In the genomic region with DNA sequence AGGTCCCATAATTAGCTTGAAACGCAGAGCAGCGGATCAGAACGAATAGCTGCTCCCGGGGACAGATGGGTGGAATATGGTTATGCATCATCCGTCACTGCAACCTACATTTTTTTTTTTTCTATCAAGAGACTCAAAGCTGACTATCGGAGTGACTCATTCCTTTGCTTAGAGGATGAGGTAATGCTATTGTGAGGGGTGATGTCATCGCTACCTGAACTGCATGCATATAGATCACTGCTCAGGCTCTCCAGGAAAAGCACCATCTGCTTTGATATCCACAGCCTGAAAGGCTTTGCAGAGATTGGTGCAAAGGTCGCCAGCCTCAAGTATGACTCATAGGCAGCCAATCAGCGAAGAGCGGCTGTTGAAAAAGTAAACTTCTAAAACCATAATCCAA, we compare ENCODE assay signal across 9 mouse cellular contexts. TPM values are rescaled to one million over a fixed set of nuclear protein-coding genes. Genes with fewer than 3 reads are reported as not detected.
DNase-seq lines count a peak whose midpoint lies in the region; ATAC-seq and TF ChIP-seq lines count a peak whose summit lies in the region.
"Had no signal": no experiment of that assay in that cellular context is flagged by ENCODE, and none has a peak within 500 bp of the region (broad histone marks: within the 10 kb centered on the region; RNA-seq: fewer than 3 reads in every experiment).

No protein-coding gene starts in this region.

- H3K9ac ChIP-seq in kidney, embryonic 15.5 days = no peak overlapping the region
- no peak overlapping the region for H3K9ac ChIP-seq in ES-E14 (ENCODE audit: insufficient read depth, low read depth, low read length, poor library complexity, severe bottlenecking)

- H3K36me3 ChIP-seq in kidney, embryonic 15.5 days = peaks cover 5% of the 10 kb centered on the region; the same call in 1 of the 2 replicates
- no peaks in the 10 kb centered on the region for H3K36me3 ChIP-seq in ES-E14 (ENCODE audit: control insufficient read depth, insufficient read depth, low read length, poor library complexity, severe bottlenecking)

- 70% methylated on average over 10 of the region's 10 CpGs for WGBS in kidney, embryonic 15.5 days

- no peak overlapping the region for H3K4me3 ChIP-seq in kidney, embryonic 15.5 days (replicated peaks)
- no peak overlapping the region for H3K4me3 ChIP-seq in ES-E14 (ENCODE audit: insufficient read depth in 1 of 2, low read depth in 1 of 2, low read length in 2 of 2, poor library complexity in 1 of 2, severe bottlenecking in 1 of 2)

- H3K27ac ChIP-seq in kidney, embryonic 15.5 days = no peak overlapping the region
- no peak overlapping the region for H3K27ac ChIP-seq in ES-E14 (ENCODE audit: insufficient read depth, low read depth, low read length, poor library complexity, severe bottlenecking)

- no peaks in the 10 kb centered on the region for H3K9me3 ChIP-seq in kidney, embryonic 15.5 days (replicated peaks)
- no peaks in the 10 kb centered on the region for H3K9me3 ChIP-seq in ES-E14 (ENCODE audit: control insufficient read depth, insufficient read depth, low read depth, low read length)

- intact Hi-C loops in heart, postnatal 10 days (cut with DNase I) = no loop called here
- intact Hi-C loops in left cerebral cortex, postnatal 25 days (cut with DNase I) = no loop called here

- H3K4me2 ChIP-seq in kidney, embryonic 15.5 days = no peak overlapping the region

- no peaks in the 10 kb centered on the region for H3K27me3 ChIP-seq in kidney, embryonic 15.5 days

- in situ Hi-C loops in ES-E14 (cut with MboI; ENCODE audit: low sequenced_read_pairs in 2 of 2, unreplicated experiment in 2 of 2) = no loop called here

- DNase-seq in kidney, adult 18-20 months = no peak
- peak; percentile 16 for DNase-seq in ES-E14 (ENCODE audit: low read depth, low spot score)
- DNase-seq in cerebellum, adult 9-11 months = peak; percentile 84
- peak; percentile 44 to 45 for DNase-seq in heart, postnatal 10 days
- DNase-seq in left cerebral cortex, postnatal 25 days (ENCODE audit: low spot score in 2 of 2) = peak; percentile 48 to 88
- DNase-seq in right cerebral cortex, postnatal 25 days = peak; percentile 58
- DNase-seq in thymus, postnatal 25 days = no peak

- peak; percentile 54; the same call in 1 of the 2 replicates for ATAC-seq in kidney, embryonic 15.5 days (replicated peaks; ENCODE audit: low FRiP score)

- H3K4me1 ChIP-seq in kidney, embryonic 15.5 days = 0 out of 2 replicates have a peak, but pooled peaks cover 3% of the 10 kb centered on the region
- H3K4me1 ChIP-seq in ES-E14 (ENCODE audit: control insufficient read depth in 2 of 2, insufficient read depth in 2 of 2, low read length in 2 of 2, poor library complexity in 1 of 2) = no peaks in the 10 kb centered on the region

TF ChIP-seq in ES-E14, 5 proteins besides CTCF, POLR2A, EP300 and RAD21:
- TF ChIP-seq ZC3H11A (IDR thresholded peaks at IDR 0.05; ENCODE audit: borderline replicate concordance, low read depth, low read length) = no peak
- no peak for TF ChIP-seq CHD2 (IDR thresholded peaks at IDR 0.05; ENCODE audit: low read depth, low read length)
- TF ChIP-seq HCFC1 (IDR thresholded peaks at IDR 0.05; ENCODE audit: borderline replicate concordance, insufficient read depth, low read length) = no peak
- no peak for TF ChIP-seq MAFK (IDR thresholded peaks at IDR 0.05; ENCODE audit: insufficient read depth, low read depth, low read length)
- 0 out of 2 replicates have a peak, but pooled peaks have one; percentile 23 for TF ChIP-seq ZNF384 (IDR thresholded peaks at IDR 0.05; ENCODE audit: low read depth, low read length)

RNA-seq across cellular contexts. Expression of gene Eif2ak3, which starts 27.8 kb away (rescaled TPM):
- 11.2 and 12.5 TPM in 2 replicates for polyA plus RNA-seq in kidney, embryonic 15.5 days (2015; fragmentation: Nextera tagmentation; extraction: Ambion mirVana)
- 33.9 and 53.9 TPM in 2 replicates for total RNA-seq in ES-E14 (2012; rRNA removed)
- total RNA-seq in heart, postnatal 10 days (2021) = 10 to 100 TPM; 12.6 to 13.4 TPM
- total RNA-seq in left cerebral cortex, postnatal 25 days (2021) = 10 to 100 TPM; 21.2 to 23.1 TPM

RNA-seq across cellular contexts. Expression of gene Tex37, which starts 46.6 kb away (rescaled TPM):
- not detected in 2 replicates for polyA plus RNA-seq in kidney, embryonic 15.5 days (2015; fragmentation: Nextera tagmentation; extraction: Ambion mirVana)
- total RNA-seq in ES-E14 (2012; rRNA removed) = not detected in 2 replicates
- not detected for total RNA-seq in heart, postnatal 10 days (2021)
- not detected for total RNA-seq in left cerebral cortex, postnatal 25 days (2021)
- polyA plus RNA-seq: limb, embryonic 11.5 days had no signal

Comparison
In these comparisons a context has a peak if more than half of its experiments do, and no peak if none do; other contexts are left out.
1. DNase-seq: peak in ES-E14 (single experiment), cerebellum, adult 9-11 months (single experiment), heart, postnatal 10 days (2 of 2), left cerebral cortex, postnatal 25 days (2 of 2) and right cerebral cortex, postnatal 25 days (single experiment); none in kidney, adult 18-20 months (single experiment) and thymus, postnatal 25 days (single experiment).